Mouse (Mus musculus) C2C12 (cell line): Measurements from ENCODE around the gene Mcrip2.

Experiments
- CEBPB ChIP-seq: IDR thresholded peaks from one replicate; pipeline ENCODE4 v1.6.1; 2011; ENCODE audit warnings: low read depth, mild to moderate bottlenecking, control low read depth, moderate library complexity
- CTCF ChIP-seq: IDR thresholded peaks from one replicate; pipeline ENCODE4 v1.5.1; 2011; ENCODE audit not compliant: control insufficient read depth, insufficient read depth, insufficient read length
- FOSL1 ChIP-seq: IDR thresholded peaks from one replicate; pipeline ENCODE4 v1.8.0; 2011; ENCODE audit warnings: mild to moderate bottlenecking, low read length; ENCODE audit not compliant: poor library complexity, insufficient read depth, severe bottlenecking
- MAX ChIP-seq: IDR thresholded peaks from one replicate; pipeline ENCODE4 v1.6.1; 2011; ENCODE audit warnings: mild to moderate bottlenecking, control low read depth
- MYOD1 ChIP-seq: IDR thresholded peaks from one replicate; pipeline ENCODE4 v1.6.1; 2011; ENCODE audit warnings: low read depth; ENCODE audit not compliant: control insufficient read depth, insufficient read length
- USF1 ChIP-seq: IDR thresholded peaks from one replicate; pipeline ENCODE4 v1.6.1; 2011; ENCODE audit warnings: low read depth, mild to moderate bottlenecking, control low read depth, moderate library complexity

GRCm38 (mm10) chr17:25878611-25879180 is 10.1 kb upstream of the Mcrip2 start:
- TF ChIP-seq CTCF (no peak), USF1 (no peak), MAX (no peak), CEBPB (no peak), FOSL1 (no peak), MYOD1 (no peak)
